ENCODE assay signal across 29 mouse cellular contexts in genomic region chr2:107024694-107025093, GRCm38 (mm10). TPM values are rescaled to one million over a fixed set of nuclear protein-coding genes. Genes with fewer than 3 reads are reported as not detected.
DNase-seq lines count a peak whose midpoint lies in the region; ATAC-seq and TF ChIP-seq lines count a peak whose summit lies in the region.
"Had no signal": no experiment of that assay in that cellular context is flagged by ENCODE, and none has a peak within 500 bp of the region (broad histone marks: within the 10 kb centered on the region; RNA-seq: fewer than 3 reads in every experiment).

No protein-coding gene starts in this region.

- H3K27me3 ChIP-seq in kidney, embryonic 15.5 days: no peaks in the 10 kb centered on the region
- no peaks in the 10 kb centered on the region for H3K27me3 ChIP-seq in CH12.LX (replicated peaks)
- no peaks in the 10 kb centered on the region for H3K27me3 ChIP-seq in forebrain, postnatal 0 days (ENCODE audit: insufficient read depth, low read length)

- peak; percentile 70 for TF ChIP-seq EP300 in CH12.LX (IDR thresholded peaks at IDR 0.05; ENCODE audit: low read length)

- dilution Hi-C loops in CH12.LX (cut with MboI; ENCODE audit: extremely low pct_ligation_motif_present, extremely low pct_unique_long_range_greater_than_20kb, low sequenced_read_pairs): no loop called here

- no peaks in the 10 kb centered on the region for H3K36me3 ChIP-seq in kidney, embryonic 15.5 days
- H3K36me3 ChIP-seq in CH12.LX (replicated peaks in 1 of 2; ENCODE audit: control insufficient read depth in 1 of 2, insufficient read depth in 1 of 2, low read length in 1 of 2): no peaks in the 10 kb centered on the region
- H3K36me3 ChIP-seq in forebrain, postnatal 0 days (ENCODE audit: insufficient read depth): no peaks in the 10 kb centered on the region
- H3K36me3 ChIP-seq: G1E had no signal

- H3K4me2 ChIP-seq in kidney, embryonic 15.5 days: no peak overlapping the region
- peak overlapping the region; percentile 44 for H3K4me2 ChIP-seq in CH12.LX (ENCODE audit: insufficient read depth, low read depth, poor library complexity, severe bottlenecking)
- no peak overlapping the region for H3K4me2 ChIP-seq in forebrain, postnatal 0 days (ENCODE audit: low read depth)

- H3K4me1 ChIP-seq in kidney, embryonic 15.5 days: no peaks in the 10 kb centered on the region
- 0 out of 4 replicates have a peak, but pooled peaks cover 0 to 2% of the 10 kb centered on the region in 2 experiments for H3K4me1 ChIP-seq in CH12.LX (ENCODE audit: control insufficient read depth in 1 of 2, insufficient read depth in 2 of 2)
- H3K4me1 ChIP-seq in forebrain, postnatal 0 days (ENCODE audit: insufficient read depth): no peaks in the 10 kb centered on the region

- TF ChIP-seq POLR2A in CH12.LX (IDR thresholded peaks at IDR 0.05; ENCODE audit: low read depth, low read length): no peak

- in situ Hi-C loops in CH12.LX (cut with MboI; ENCODE audit: low pct_ligation_motif_present, low pct_unique_long_range_greater_than_20kb, low sequenced_read_pairs): no loop called here

- no peak for TF ChIP-seq RAD21 in CH12.LX (IDR thresholded peaks at IDR 0.05; ENCODE audit: low read depth, low read length)

- no peak overlapping the region for H3K4me3 ChIP-seq in kidney, embryonic 15.5 days (replicated peaks)
- H3K4me3 ChIP-seq in CH12.LX (replicated peaks in 1 of 3; ENCODE audit: low read depth in 2 of 3, low read length in 2 of 3, poor library complexity in 1 of 3): peak overlapping the region in 1 of 3 experiments; percentile 31
- no peak overlapping the region for H3K4me3 ChIP-seq in forebrain, postnatal 0 days (ENCODE audit: low read depth, low read length)

- no peak overlapping the region for H3K9ac ChIP-seq in kidney, embryonic 15.5 days
- no peak overlapping the region for H3K9ac ChIP-seq in CH12.LX (ENCODE audit: insufficient read depth, low read depth)
- H3K9ac ChIP-seq in forebrain, postnatal 0 days: no peak overlapping the region

- H3K9me3 ChIP-seq in kidney, embryonic 15.5 days (replicated peaks): no peaks in the 10 kb centered on the region
- H3K9me3 ChIP-seq in CH12.LX (replicated peaks; ENCODE audit: low read length): peaks cover 18% of the 10 kb centered on the region
- no peaks in the 10 kb centered on the region for H3K9me3 ChIP-seq in forebrain, postnatal 0 days (ENCODE audit: low read length)
- H3K9me3 ChIP-seq: G1E had no signal

- 0 out of 2 replicates have a peak, but pooled peaks have one; percentile 22 for ATAC-seq in kidney, embryonic 15.5 days (replicated peaks; ENCODE audit: low FRiP score)
- no peak for ATAC-seq in forebrain, postnatal 0 days
- ATAC-seq: activated CD4-positive, CD25-positive, alpha-beta regulatory T cell, adult 4 months; CD4-positive, CD25-positive, alpha-beta regulatory T cell, adult 4 months; Patski had no signal

- 54% methylated on average over 4 of the region's 4 CpGs for WGBS in kidney, embryonic 15.5 days
- WGBS in forebrain, postnatal 0 days: 85% methylated on average over 4 of the region's 4 CpGs

- H3K79me2 ChIP-seq in CH12.LX (replicated peaks; ENCODE audit: control insufficient read depth, extremely low read depth, insufficient read depth, poor library complexity, severe bottlenecking): no peaks in the 10 kb centered on the region

- TF ChIP-seq CTCF in CH12.LX (conservative IDR thresholded peaks at IDR 0.05 in 1 of 2, IDR thresholded peaks at IDR 0.05 in 1 of 2; ENCODE audit: low read depth in 2 of 2, low read length in 2 of 2): no peak
- TF ChIP-seq CTCF in forebrain, postnatal 0 days (IDR thresholded peaks at IDR 0.05; ENCODE audit: low read depth): no peak

- DNase-seq in cerebellum, postnatal 10 days: peak; percentile 6 to 9
- no peak for DNase-seq in cerebellum, postnatal 14 days
- DNase-seq in kidney, postnatal 25 days: no peak
- peak; percentile 51 for DNase-seq in A20 (ENCODE audit: low read depth, low spot score)
- DNase-seq in CH12.LX (ENCODE audit: extremely low read depth): peak; percentile 24
- no peak for DNase-seq in forebrain, postnatal 0 days
- DNase-seq in heart, postnatal 4 days: no peak
- DNase-seq: adrenal gland, adult 2 months; adrenal gland, adult 8-10 months; adrenal gland, postnatal 10 days; adrenal gland, postnatal 14 days; adrenal gland, postnatal 25 days; adrenal gland, postnatal 36 days; B cell, adult 2 months; cerebellum, adult 11 months; cerebellum, adult 11-12 months; cerebellum, adult 18-20 months; cerebellum, adult 2 months had no signal

- H3K27ac ChIP-seq in kidney, embryonic 15.5 days: no peak overlapping the region
- no peak overlapping the region for H3K27ac ChIP-seq in CH12.LX (ENCODE audit: insufficient read depth, low read depth)
- H3K27ac ChIP-seq in forebrain, postnatal 0 days (ENCODE audit: low read depth, low read length): no peak overlapping the region

TF ChIP-seq in CH12.LX, 34 proteins besides CTCF, POLR2A, EP300 and RAD21:
- TF ChIP-seq HCFC1 (IDR thresholded peaks at IDR 0.05; ENCODE audit: low read depth, low read length): no peak; the same call in 1 of the 2 replicates
- TF ChIP-seq USF1 (IDR thresholded peaks at IDR 0.05; ENCODE audit: low read depth, low read length): no peak
- TF ChIP-seq IRF4 (IDR thresholded peaks at IDR 0.05; ENCODE audit: low read depth, low read length): peak; percentile 77
- no peak for TF ChIP-seq UBTF (IDR thresholded peaks at IDR 0.05; ENCODE audit: low read depth, low read length)
- TF ChIP-seq NRF1 (IDR thresholded peaks at IDR 0.05; ENCODE audit: low read depth, low read length): peak; percentile 61
- TF ChIP-seq MAX (IDR thresholded peaks at IDR 0.05; ENCODE audit: low read length): no peak
- no peak for TF ChIP-seq E2F4 (IDR thresholded peaks at IDR 0.05; ENCODE audit: insufficient replicate concordance, low read depth, low read length)
- TF ChIP-seq ETS1 (conservative IDR thresholded peaks at IDR 0.05; ENCODE audit: low read depth, low read length): no peak
- peak; percentile 67 for TF ChIP-seq BHLHE40 (IDR thresholded peaks at IDR 0.05; ENCODE audit: low read depth, low read length)
TF ChIP-seq in CH12.LX: peak in this region for 3.

RNA-seq across cellular contexts. Expression of gene Fshb, which starts 34.8 kb away (rescaled TPM):
- polyA plus RNA-seq in kidney, embryonic 15.5 days (2015; fragmentation: Nextera tagmentation; extraction: Ambion mirVana): not detected in 2 replicates
- total RNA-seq in CH12.LX (2012; rRNA removed) (not detected in 2 replicates), CH12.LX (2014; rRNA removed) (not detected in 2 replicates)
- polyA plus RNA-seq in CH12.LX (2012; ENCODE audit: insufficient read length, low read depth): not detected in 2 replicates
- not detected in 2 replicates for total RNA-seq in forebrain, postnatal 0 days (2014; rRNA removed)
- not detected in 2 replicates for polyA plus RNA-seq in forebrain, postnatal 0 days (2015; fragmentation: Nextera tagmentation; extraction: Ambion mirVana)
- total RNA-seq in heart, postnatal 4 days (2021): not detected
- total RNA-seq: adrenal gland, adult 18-20 months; adrenal gland, adult 2 months; adrenal gland, adult 8-10 months; adrenal gland, postnatal 10 days; adrenal gland, postnatal 14 days; adrenal gland, postnatal 25 days; adrenal gland, postnatal 36 days; adrenal gland, postnatal 4 days; ES-E14; G1E; MEL had no signal
- polyA plus RNA-seq: activated CD4-positive, CD25-positive, alpha-beta regulatory T cell, adult 4 months; adrenal gland, adult 2 months; brain, embryonic 14.5 days; C2C12; CD4-positive, CD25-positive, alpha-beta regulatory T cell, adult 4 months; cerebellum, adult 2 months; G1E; Patski had no signal

RNA-seq across cellular contexts. Expression of gene Arl14ep, which starts 50.5 kb away (rescaled TPM):
- 49.9 TPM in 2 replicates for polyA plus RNA-seq in kidney, embryonic 15.5 days (2015; fragmentation: Nextera tagmentation; extraction: Ambion mirVana)
- 44.8 and 61.0 TPM in 2 replicates for total RNA-seq in CH12.LX (2012; rRNA removed)
- 76.0 and 84.1 TPM in 2 replicates for total RNA-seq in CH12.LX (2014; rRNA removed)
- polyA plus RNA-seq in CH12.LX (2012; ENCODE audit: insufficient read length, low read depth): 54.3 and 55.2 TPM in 2 replicates
- 41.8 and 51.0 TPM in 2 replicates for total RNA-seq in forebrain, postnatal 0 days (2014; rRNA removed)
- polyA plus RNA-seq in forebrain, postnatal 0 days (2015; fragmentation: Nextera tagmentation; extraction: Ambion mirVana): 19.3 and 25.6 TPM in 2 replicates
- 10 to 100 TPM; 18.5 TPM for total RNA-seq in heart, postnatal 4 days (2021)

Comparison
In these comparisons a context has a peak if more than half of its experiments do, and no peak if none do; other contexts are left out.
1. DNase-seq: peak in cerebellum, postnatal 10 days (2 of 2), A20 (single experiment) and CH12.LX (single experiment); none in cerebellum, postnatal 14 days (0 of 2), kidney, postnatal 25 days (0 of 2), forebrain, postnatal 0 days (single experiment) and heart, postnatal 4 days (single experiment).